Mouse (Mus musculus) thymus, postnatal 0 days (tissue): ENCODE measurements at regions not wholly inside any gene's neighbourhood (a gene's known extent, or its start where the extent isn't known, plus 50 kb on each side); places are given as distances from the start of the nearest gene placed in this dataset.

ENCODE experiments used
- DNase-seq: peaks from one replicate; pipeline ENCODE4 v3.0.0-alpha.2; 2015; ENCODE audit warnings: low spot score

DNA sequence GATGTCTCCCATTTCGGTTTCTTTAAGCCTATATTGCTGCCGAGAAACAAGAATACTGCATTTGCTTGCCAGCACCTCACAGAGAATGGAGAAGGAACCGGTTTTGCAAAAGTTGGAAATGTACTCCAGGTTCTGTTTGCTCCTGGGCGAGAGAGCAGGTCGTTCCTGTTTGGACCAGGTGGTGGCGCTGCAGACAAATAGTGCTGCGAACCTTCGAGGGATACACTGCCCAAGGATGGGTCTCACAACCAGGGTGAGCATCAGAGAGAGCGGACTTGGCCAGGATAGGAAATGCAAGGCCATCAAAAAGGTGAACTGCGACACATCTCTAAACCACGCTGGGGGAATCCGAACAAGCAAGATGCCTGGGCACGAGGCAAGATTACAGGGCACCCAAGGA, 54.0 kb upstream of the Ets2 start:
- peak; percentile 78 for DNase-seq

DNA sequence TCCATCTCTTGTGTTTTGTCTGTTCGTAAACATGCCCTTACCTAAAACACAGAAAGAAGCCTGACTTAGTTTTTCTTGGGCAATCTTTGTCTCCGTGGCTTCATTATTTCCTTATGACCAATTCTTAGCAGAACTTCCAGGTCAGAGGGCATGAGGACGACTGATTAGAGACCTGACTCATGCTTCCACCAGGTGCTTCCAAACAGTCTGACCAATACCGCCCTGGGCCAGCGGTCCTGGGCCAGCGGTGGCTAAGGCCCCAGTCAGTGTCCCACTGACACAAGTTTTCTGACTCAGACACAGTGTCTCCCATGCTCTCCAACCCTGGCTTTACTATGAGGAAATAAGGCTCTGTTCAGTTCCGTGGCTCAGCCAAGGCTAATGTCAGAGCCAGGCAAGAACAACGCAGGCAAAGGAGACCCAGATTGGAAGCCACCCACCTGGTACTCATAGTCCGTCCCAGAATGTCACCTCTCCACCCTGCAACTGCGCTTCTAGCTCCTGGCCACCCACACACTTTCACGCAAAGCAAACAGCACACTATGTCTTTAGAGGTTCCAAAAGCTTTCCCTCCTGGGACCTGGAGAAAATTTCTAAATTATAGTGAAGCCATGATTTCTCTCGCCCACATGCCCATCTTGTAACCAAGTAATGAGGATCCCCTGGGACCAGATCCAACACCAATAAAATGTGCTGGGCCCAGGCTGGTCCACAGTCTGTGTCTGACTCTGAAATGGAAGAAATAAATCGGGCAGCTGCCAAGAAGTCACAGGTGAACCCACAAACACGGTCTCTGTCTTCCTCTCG, 56.6 kb upstream of the Erg start:
- no peak for DNase-seq

DNA sequence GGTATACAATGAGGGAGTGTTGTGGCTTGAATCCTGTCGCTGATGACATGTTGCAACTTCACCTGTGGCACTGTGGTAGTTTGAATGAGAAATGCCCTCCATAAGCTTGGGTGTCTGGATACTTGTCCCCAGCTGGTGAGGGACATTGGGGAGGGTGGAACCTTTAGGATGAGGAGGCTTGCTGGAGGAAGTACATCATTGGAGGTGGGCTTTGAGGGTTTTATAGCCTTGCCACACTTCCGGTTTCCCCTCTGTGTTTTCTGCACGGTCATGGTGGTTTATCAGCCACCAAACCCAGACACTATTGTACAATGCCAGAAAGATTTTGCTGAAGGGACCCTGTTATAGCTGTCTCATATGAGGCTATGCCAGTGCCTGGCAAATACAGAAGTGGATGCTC, 54.3 kb upstream of the Erg start:
- peak; percentile 38 for DNase-seq

DNA sequence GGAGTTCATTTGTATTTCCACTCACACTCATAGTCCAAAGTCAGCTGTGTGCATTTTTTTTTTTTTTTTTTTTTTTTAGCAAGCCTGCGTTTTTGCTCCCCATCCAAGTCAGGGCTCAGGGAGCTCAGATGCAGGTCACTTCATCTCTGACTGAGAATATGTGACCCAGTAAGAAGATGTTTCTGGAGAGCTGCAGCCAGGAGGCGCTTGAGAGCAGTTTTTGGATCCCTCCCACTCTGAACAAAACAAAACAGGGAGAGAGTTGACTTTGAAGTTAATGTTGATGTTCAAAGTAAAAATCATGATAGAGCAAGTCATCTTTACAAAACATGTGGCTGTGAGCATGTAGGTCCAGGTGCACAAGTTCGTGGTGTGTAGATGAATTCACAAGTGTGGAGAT, 53.3 kb upstream of the Erg start:
- peak; percentile 54 for DNase-seq

DNA sequence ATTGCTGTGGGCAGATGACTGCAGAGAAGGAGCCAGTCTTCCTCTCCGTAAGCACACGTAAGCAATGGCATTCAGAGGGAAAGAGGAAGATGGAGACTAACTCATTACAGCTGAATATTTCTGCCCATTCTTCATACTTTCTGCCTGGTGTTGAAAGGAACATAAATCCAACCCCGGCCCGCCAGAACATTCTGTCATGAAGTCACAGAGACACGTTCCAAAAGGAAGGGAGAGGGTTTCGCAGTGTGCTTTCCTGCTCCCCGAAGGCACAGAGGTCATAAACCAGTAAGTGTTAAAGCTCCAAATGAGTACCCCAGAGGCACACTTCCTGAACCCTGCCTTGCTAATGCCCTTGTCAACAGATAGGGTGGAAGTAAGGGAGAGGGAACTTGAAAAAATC, 51.5 kb upstream of the Erg start:
- DNase-seq: no peak

DNA sequence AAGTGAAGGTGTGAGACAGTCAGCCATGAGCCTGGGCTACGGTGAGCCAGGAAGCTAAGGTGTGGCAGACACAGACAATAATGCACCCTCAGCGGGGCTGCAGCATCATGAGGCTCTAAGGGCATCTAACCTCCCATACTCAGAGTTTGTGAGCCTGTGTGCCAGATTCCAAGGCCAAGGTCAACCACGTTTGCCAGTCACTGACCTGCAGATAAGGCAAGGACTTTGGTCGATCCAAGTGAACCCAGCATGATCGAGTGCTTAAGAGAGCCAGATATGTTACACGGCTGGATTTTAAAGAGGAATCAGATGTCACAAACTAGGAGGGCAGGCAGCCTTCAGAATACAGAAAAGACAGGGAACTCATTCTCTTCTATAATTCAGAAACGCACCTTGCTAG, 50.2 kb upstream of the Erg start:
- DNase-seq: no peak
